Mouse (Mus musculus): ENCODE measurements around the gene Mri1. TPM values are rescaled to one million over a fixed set of nuclear protein-coding genes. Genes with fewer than 3 reads are reported as not detected.
A peak's percentile ranks its signal among the peaks of the same experiment; 100 is the strongest.
"Not testable (repeated sequence)": the region's sequence is repeated elsewhere in the genome, so short reads cannot be mapped to it uniquely, and the experiment has no call there.

Gene Mri1
- total and polyA plus RNA-seq, 3 experiments = 10.8 to 20.8 (median 12.0) TPM

DNA sequence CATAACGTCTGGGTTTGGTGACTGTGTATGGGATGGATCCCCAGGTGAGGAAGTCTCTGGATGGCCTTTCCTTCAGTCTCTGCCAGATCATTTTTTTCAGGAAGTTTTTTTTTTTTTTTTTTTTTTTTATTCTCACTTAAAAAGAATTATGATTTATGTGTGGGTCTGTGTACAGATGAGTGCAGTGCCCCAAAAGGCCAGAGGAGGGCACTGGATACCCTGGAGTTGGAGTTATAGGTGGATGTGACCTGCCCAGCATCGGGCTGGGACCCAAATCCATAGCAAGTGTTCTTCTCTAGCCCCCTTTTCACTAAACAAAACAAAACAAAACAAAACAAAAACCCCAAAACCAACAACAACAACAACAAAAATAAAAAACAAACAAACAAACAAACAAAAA lies 31.8 kb upstream of the Mri1 start:
- no peaks in the 10 kb centered on the region for H3K79me2 ChIP-seq (replicated peaks; ENCODE audit: control insufficient read depth, insufficient read depth, low read length)
- DNase-seq = no peak
- no peak overlapping the region for H3K4me3 ChIP-seq
- no peak overlapping the region for H3K9ac ChIP-seq (ENCODE audit: low read depth, low read length)
- no peak overlapping the region for H3K27ac ChIP-seq
- TF ChIP-seq CTCF (IDR thresholded peaks at IDR 0.05) = peak; percentile 46
- no peak for TF ChIP-seq POLR2A (IDR thresholded peaks at IDR 0.05; ENCODE audit: insufficient read depth, low read depth, low read length)
- H3K36me3 ChIP-seq (ENCODE audit: control insufficient read depth, insufficient read depth, low read length) = no peaks in the 10 kb centered on the region
- H3K4me1 ChIP-seq (ENCODE audit: control insufficient read depth, insufficient read depth, low read length) = no peaks in the 10 kb centered on the region
- no peaks in the 10 kb centered on the region for H3K27me3 ChIP-seq (ENCODE audit: control insufficient read depth, insufficient read depth, low read length)
- intact Hi-C loops (cut with DNase I) = no loop called here
- 39% methylated on average over 2 of the region's 2 CpGs for WGBS

GRCm38 (mm10) chr8:84285665-84286064 lies 28.5 kb upstream of the Mri1 start:
- peak; percentile 34 to 66 for DNase-seq
- H3K4me1 ChIP-seq (ENCODE audit: control insufficient read depth, insufficient read depth, low read length); H3K27me3 ChIP-seq (ENCODE audit: control insufficient read depth, insufficient read depth, low read length); H3K9ac ChIP-seq (ENCODE audit: low read depth, low read length); H3K4me3 ChIP-seq; H3K79me2 ChIP-seq (replicated peaks; ENCODE audit: control insufficient read depth, insufficient read depth, low read length); H3K36me3 ChIP-seq (ENCODE audit: control insufficient read depth, insufficient read depth, low read length); H3K27ac ChIP-seq: not testable (repeated sequence)
- TF ChIP-seq CTCF (IDR thresholded peaks at IDR 0.05) (peak; percentile 75), EP300 (IDR thresholded peaks at IDR 0.05; ENCODE audit: insufficient read depth, low read depth, low read length) (0 out of 2 replicates have a peak, but pooled peaks have one; percentile 55)
- 47% methylated on average over 5 of the region's 5 CpGs for WGBS
- intact Hi-C loops (cut with DNase I) = loop anchor here (1.0 to 2.0 kb wide), 2 partner anchors 99 to 245 kb away; no protein-coding TSS in a partner anchor

- Histone ChIP-seq H3K27ac (peak overlapping the region; percentile 69), H3K36me3 (ENCODE audit: control insufficient read depth, insufficient read depth, low read length) (no peaks in the 10 kb centered on the region), H3K9ac (ENCODE audit: low read depth, low read length) (no peak overlapping the region), H3K4me1 (ENCODE audit: control insufficient read depth, insufficient read depth, low read length) (no peaks in the 10 kb centered on the region), H3K4me3 (no peak overlapping the region; the same call in 1 of the 2 replicates), H3K27me3 (ENCODE audit: control insufficient read depth, insufficient read depth, low read length) (no peaks in the 10 kb centered on the region), H3K79me2 (replicated peaks; ENCODE audit: control insufficient read depth, insufficient read depth, low read length) (no peaks in the 10 kb centered on the region)
- intact Hi-C loops (cut with DNase I) = loop anchor here (1.0 to 2.0 kb wide), 2 partner anchors 98 to 244 kb away; no protein-coding TSS in a partner anchor
- WGBS = 23% methylated on average over 9 of the region's 9 CpGs
- TF ChIP-seq CTCF (IDR thresholded peaks at IDR 0.05) = no peak
- 0 out of 2 replicates have a peak, but pooled peaks have one; percentile 28 for TF ChIP-seq POLR2A (IDR thresholded peaks at IDR 0.05; ENCODE audit: insufficient read depth, low read depth, low read length)
- peak; percentile 25 to 50 for DNase-seq
Observed at GRCm38 (mm10) chr8:84284608-84285063, 27.5 kb upstream of the Mri1 start.

DNA sequence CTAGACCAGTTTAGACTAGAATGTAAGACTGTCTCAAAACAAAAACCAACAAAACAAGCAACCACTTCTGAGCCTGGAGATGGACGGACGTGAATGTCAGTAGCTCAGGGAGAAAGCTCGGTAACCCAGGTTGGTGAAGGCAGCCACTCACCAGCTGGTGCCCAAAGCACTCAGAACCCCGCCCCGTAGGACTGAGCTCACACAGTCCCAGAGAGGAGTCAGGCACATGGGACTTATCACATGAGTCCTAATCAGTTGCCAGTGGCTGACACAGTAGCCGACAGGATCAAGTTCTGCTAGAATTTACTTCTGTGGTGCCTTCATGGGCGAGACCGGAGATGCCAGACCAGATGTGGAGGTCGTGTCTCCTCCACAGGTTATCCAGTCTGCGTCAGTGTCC lies 23.7 kb upstream of the Mri1 start:
- Histone ChIP-seq H3K4me3 (no peak overlapping the region), H3K4me1 (ENCODE audit: control insufficient read depth, insufficient read depth, low read length) (no peaks in the 10 kb centered on the region), H3K27me3 (ENCODE audit: control insufficient read depth, insufficient read depth, low read length) (no peaks in the 10 kb centered on the region), H3K79me2 (replicated peaks; ENCODE audit: control insufficient read depth, insufficient read depth, low read length) (no peaks in the 10 kb centered on the region), H3K27ac (no peak overlapping the region), H3K36me3 (ENCODE audit: control insufficient read depth, insufficient read depth, low read length) (no peaks in the 10 kb centered on the region), H3K9ac (ENCODE audit: low read depth, low read length) (no peak overlapping the region)
- WGBS = 55% methylated on average over 10 of the region's 10 CpGs
- no peak for TF ChIP-seq EP300 (IDR thresholded peaks at IDR 0.05; ENCODE audit: insufficient read depth, low read depth, low read length)
- no peak for TF ChIP-seq POLR2A (IDR thresholded peaks at IDR 0.05; ENCODE audit: insufficient read depth, low read depth, low read length)
- no peak for TF ChIP-seq CTCF (IDR thresholded peaks at IDR 0.05)
- no peak for DNase-seq
- intact Hi-C loops (cut with DNase I) = no loop called here

- H3K4me1 ChIP-seq (ENCODE audit: control insufficient read depth, insufficient read depth, low read length) = no peaks in the 10 kb centered on the region
- no peak overlapping the region for H3K4me3 ChIP-seq
- H3K79me2 ChIP-seq (replicated peaks; ENCODE audit: control insufficient read depth, insufficient read depth, low read length) = no peaks in the 10 kb centered on the region
- TF ChIP-seq POLR2A (IDR thresholded peaks at IDR 0.05; ENCODE audit: insufficient read depth, low read depth, low read length) (no peak), EP300 (IDR thresholded peaks at IDR 0.05; ENCODE audit: insufficient read depth, low read depth, low read length) (no peak), CTCF (IDR thresholded peaks at IDR 0.05) (no peak)
- intact Hi-C loops (cut with DNase I) = no loop called here
- 50% methylated on average over 1 of the region's 1 CpGs for WGBS
- no peak overlapping the region for H3K27ac ChIP-seq
- no peak overlapping the region for H3K9ac ChIP-seq (ENCODE audit: low read depth, low read length)
- no peak for DNase-seq
- no peaks in the 10 kb centered on the region for H3K27me3 ChIP-seq (ENCODE audit: control insufficient read depth, insufficient read depth, low read length)
- no peaks in the 10 kb centered on the region for H3K36me3 ChIP-seq (ENCODE audit: control insufficient read depth, insufficient read depth, low read length)
Observed at GRCm38 (mm10) chr8:84276447-84276846, 19.3 kb upstream of the Mri1 start.

DNA sequence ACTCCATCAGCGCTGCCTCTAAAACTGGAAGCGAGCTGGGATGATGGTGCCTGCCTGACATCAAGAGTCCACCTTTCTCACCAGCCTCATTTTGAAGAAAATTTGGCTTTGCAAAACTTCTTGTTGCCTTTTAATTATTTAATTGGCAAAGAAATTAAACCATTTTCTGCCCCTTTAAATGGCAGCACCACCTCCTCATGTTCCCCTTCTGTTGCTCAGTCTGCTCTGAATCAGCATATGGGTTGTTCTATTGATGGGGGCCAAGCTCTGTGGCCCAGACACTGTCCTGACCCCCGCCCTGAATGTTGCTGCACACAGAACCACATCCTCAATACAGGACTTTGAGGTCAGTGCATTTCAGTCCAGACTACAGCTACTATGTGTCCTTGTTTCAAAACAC lies 16.8 kb upstream of the Mri1 start:
- TF ChIP-seq CTCF (IDR thresholded peaks at IDR 0.05) = no peak
- no peak overlapping the region for H3K9ac ChIP-seq (ENCODE audit: low read depth, low read length)
- no peaks in the 10 kb centered on the region for H3K27me3 ChIP-seq (ENCODE audit: control insufficient read depth, insufficient read depth, low read length)
- intact Hi-C loops (cut with DNase I) = no loop called here
- H3K36me3 ChIP-seq (ENCODE audit: control insufficient read depth, insufficient read depth, low read length) = no peaks in the 10 kb centered on the region
- H3K27ac ChIP-seq = no peak overlapping the region
- H3K4me1 ChIP-seq (ENCODE audit: control insufficient read depth, insufficient read depth, low read length) = no peaks in the 10 kb centered on the region
- DNase-seq = no peak
- H3K79me2 ChIP-seq (replicated peaks; ENCODE audit: control insufficient read depth, insufficient read depth, low read length) = no peaks in the 10 kb centered on the region
- 74% methylated on average over 3 of the region's 3 CpGs for WGBS
- H3K4me3 ChIP-seq = no peak overlapping the region
